Mouse (Mus musculus) megakaryocyte-erythroid progenitor cell, adult 5-6 weeks (primary cell): Measurements from ENCODE around the gene Fut2. TPM values are rescaled to one million over a fixed set of nuclear protein-coding genes. Genes with fewer than 3 reads are reported as not detected.

Experiments used
- ATAC-seq: replicated peaks from 2 replicates; pipeline ENCODE4 v1.8.0; 2016; ENCODE audit warnings: mild to moderate bottlenecking, inconsistent platforms; ENCODE audit not compliant: severe bottlenecking, poor library complexity, low FRiP score, low TSS enrichment
- total RNA-seq, 2 experiments: library from RNA; stranded (forward) in 1 of 2; stranded (reverse) in 1 of 2; fragments of 200-1000, 215-1000 nt in 1 of 2; fragments of >200 nt in 1 of 2; fragmentation: Nextera tagmentation in 1 of 2; gene quantifications; 2 replicates each; pipeline ENCODE4 v1.2.3; 2014 to 2017

Gene Fut2
- total RNA-seq, 2 experiments from 2014 or later: not detected

DNA sequence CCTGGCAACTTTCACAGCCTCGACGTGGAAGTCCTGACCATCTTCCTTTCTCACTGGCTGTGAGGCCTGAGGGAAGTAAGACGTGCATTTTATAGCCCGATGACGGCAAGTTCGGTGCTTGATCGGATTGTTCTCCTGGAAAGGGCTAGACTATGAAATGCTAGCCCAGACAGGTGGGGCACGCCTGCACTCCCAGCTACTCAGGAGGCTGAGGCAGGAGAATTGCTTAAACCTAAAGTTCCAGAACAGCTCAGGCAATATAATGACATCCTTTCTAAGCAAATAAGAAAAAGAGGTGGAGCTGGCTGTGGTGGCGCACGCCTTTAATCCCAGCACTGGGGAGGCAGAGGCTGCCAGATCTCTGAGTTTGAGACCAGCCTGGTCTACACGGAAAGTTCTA lies 42.7 kb downstream of the Fut2 start:
- ATAC-seq: peak; percentile 68; the same call in 1 of the 2 replicates

DNA sequence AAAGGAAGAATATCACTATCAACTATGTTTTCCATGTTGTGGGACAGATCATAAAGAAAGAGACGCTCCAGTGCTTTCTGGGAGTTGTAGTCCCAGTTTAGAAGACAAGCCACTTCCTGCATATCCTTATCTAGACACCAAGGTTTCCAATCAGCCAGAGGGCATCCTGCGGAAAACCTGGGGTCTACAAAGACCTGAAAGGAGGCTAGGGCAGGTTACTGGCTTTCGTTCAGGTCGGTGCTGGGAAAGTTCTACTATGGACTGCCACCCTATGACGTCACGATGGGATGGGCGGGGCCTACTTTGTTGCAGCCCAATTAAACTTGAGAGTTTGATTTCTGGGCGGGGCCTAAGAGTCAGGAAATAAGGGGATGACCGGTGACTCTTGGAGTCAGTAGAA lies 44.8 kb downstream of the Fut2 start, which contains the start of gene Izumo1:
Gene Izumo1, plus strand, starts transcription at position 369 of the 400 bp plus-strand sequence.
- ATAC-seq: no peak

DNA sequence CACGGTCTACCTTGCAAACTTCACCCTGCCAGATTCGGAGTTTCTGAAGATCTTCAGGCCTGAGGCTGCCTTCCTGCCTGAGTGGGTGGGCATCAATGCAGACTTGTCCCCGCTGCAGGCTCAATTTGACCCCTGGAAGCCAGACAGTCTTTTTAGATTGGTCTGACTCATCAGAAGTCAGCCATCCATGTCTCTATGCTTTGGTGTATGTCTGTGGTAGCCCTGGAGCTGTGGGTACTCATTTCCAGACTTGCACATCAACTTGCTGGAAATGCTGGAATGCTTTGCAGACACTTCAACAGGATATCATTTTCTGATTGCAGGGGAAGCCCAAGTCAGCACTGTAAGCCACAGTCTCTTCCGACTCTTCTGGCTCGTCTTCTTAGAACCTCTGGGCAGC lies 46.6 kb downstream of the Fut2 start:
- ATAC-seq: no peak

DNA sequence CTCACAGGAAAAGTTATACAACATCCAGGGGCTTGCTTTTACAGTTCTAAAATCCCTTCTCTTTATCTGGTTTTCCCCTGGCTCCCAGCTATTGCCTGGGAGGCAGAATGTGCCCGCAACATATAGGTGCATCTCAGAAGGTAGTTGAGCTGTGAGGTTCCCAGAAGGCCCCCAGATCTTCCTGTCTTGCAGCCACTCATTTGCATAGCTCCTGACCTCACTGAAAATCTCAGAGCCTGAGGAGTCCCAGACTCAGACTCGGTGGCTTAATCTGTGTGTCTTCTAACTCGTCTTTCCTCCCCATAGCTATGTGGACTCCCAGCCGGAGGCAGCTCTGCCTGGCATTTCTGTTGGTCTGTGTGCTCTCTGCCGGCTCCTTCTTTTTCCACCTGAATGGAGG lies 47.9 kb downstream of the Fut2 start:
- ATAC-seq: no peak

DNA sequence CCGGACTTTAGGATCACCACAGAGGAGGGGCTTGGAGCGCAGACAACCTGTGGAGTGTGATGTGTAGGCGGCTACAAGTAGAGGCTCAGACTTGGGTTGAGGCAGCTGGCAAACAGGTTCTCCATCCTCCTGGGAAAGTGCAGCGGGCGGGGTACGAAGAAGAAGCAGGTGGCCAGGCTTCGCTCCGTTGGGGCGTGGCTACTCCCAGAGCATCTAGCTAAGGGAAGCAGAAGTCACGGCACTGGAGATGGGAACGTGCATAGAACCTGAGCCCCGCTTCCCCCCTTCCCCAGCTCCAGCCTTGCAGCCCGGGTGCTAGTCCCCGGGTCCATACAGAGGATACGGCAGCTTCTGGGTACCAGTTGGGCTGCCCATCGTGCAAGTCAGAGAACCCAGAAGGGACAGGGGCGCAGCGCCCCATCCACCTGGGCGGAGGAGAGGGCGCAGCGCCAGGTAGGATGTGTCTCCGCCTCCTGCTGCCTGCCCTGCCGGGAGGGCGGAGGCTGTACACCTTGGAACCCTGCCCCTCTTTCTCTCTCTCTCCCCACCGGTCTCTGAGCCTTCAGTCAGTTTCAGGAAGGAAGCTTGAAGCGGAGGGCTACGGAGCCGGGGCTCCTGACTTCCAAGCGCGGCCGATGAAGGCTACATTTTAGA lies 49.0 kb downstream of the Fut2 start, which contains the start of gene Fut1:
Gene Fut1, plus strand, starts transcription at position 248 of the 654 bp plus-strand sequence.
- ATAC-seq: no peak

DNA sequence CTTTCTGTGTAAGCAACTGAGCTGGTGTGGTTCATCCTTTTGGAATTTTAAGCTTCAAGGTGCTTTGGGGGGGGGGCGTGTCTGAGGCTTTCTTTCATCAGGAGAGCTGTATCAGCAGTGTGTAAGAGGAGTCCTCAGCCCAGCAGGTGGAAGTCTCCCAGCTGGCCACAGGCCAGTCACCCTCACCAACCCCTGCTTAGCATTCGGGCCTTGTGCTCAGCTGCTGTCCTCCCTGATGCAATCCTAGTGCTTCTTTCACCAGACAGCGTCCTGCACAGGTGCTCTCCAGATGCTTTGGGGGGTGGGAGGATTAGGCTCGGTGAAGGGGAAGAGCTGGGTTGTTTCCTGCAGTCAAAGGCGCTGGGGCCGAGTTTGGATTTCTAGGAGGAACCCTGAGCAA lies 49.9 kb downstream of the Fut2 start:
- ATAC-seq: no peak

DNA sequence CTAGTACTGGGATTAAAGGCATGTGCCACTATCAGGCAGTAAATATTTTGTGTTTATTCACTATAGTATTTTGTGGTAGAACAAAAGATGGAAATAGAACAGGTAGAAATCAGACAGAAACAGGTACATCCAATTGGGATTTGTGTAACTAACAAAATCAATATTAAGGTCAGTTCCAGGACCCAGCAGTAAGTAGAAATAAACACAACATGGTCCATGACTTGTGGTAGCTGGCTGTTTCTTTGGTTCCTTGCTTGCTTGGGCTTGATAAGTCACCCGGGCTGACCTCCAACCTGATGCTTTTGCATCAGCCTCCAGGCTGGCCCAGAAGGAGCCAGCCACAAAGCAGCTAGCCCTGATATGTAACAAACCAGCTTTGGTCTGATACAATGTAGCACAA lies 56.7 kb downstream of the Fut2 start:
- ATAC-seq: no peak

DNA sequence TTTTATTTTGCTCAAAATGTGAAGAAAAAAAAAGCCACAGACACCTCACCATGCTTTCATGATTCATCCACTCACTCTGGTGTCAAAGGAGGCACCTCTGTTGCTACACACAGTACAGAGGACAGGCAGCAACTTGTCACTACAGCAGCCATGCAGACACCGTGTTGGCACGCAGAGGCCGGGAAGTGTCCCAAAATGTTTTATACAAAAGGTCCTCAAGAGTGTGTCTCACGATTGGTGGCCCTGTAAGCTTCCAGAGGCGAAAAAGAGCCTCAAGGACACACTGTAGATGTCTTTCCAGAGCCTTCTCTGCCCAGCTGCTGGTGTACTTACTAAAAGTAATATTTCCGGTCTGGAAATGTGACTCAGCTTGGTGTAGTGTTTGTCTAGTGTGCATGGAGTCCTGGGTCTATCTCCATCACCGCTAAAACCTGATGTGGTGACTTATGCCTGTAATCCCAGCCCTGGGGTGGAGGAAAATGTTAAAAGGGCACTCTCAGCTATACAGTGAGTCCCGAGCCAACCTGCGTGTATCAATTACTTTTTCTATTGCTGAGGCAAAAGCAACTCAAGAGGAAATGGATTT lies 60.4 kb downstream of the Fut2 start:
- ATAC-seq: no peak

DNA sequence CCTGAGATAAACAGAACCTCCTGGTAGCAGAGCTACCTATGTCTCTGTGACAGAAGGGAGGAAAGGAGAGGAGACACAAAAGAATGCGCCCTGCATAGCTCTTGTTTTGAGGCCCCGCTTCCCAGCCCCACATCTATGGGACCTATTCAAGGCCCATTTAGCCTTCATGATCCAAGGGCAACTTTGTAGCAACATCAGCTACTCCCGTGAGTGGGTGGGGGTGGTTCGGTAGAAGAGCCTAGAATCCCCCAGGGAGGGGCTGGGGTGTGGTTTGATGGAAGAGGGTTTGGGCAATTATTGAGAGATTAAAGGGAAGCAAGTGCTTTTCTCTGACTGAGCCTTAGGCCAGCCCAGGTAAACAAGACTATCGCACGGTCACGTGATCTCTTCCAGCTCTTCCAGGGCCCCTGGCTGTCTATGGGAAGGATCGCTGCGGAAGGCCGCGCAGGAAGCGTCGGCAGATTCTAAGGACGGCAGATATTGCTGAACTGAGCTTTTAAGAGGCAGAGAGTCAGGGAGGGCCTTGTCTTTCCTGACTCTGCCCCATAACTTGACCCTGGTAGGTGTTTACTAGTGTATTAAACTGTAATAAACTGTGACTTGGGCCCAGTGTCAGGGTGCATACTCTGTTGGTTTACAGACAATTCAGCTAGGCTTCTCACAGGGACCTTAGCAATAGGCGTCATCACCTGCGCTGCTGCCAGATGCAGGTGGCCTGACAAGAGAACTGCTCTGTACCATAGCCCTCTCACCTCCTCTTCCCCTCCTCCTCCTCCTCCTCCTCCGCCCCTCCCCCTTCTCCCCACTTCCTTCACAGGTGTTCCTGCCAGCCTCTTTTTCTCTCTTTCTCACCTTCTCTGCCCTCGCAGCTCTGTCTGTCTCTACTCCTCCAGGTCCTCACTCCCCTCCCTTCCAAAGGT lies 67.0 kb downstream of the Fut2 start:
- no peak for ATAC-seq

Other genes starting within 250 kb of the Fut2 start
Only the 30 nearest of the 35 such genes appear.
- 1,148 and 1,512 TPM in 2 replicates for gene Ftl1, start 206.5 kb downstream of the Fut2 start, total RNA-seq (2014; fragmentation: Nextera tagmentation)
- 490 and 578 TPM in 2 replicates for gene Ftl1, start 206.5 kb downstream of the Fut2 start, total RNA-seq (2017)
- 60.7 and 75.9 TPM in 2 replicates for gene Bax, start 199.5 kb downstream of the Fut2 start, total RNA-seq (2014; fragmentation: Nextera tagmentation)
- 38.8 and 40.8 TPM in 2 replicates for gene Bax, start 199.5 kb downstream of the Fut2 start, total RNA-seq (2017)
- 0.42 TPM in 1 of 2 replicates, not detected in the other for gene Tulp2, start 184.5 kb downstream of the Fut2 start, total RNA-seq (2014; fragmentation: Nextera tagmentation)
- 0.19 TPM in 1 of 2 replicates, not detected in the other for gene Tulp2, start 184.5 kb downstream of the Fut2 start, total RNA-seq (2017)
- gene Gm45808, start 179.6 kb downstream of the Fut2 start, total RNA-seq (2014; fragmentation: Nextera tagmentation): not detected in 2 replicates
- gene Gm45808, start 179.6 kb downstream of the Fut2 start, total RNA-seq (2017): not detected in 2 replicates
- 1.9 and 2.5 TPM in 2 replicates for gene Dhdh, start 177.6 kb downstream of the Fut2 start, total RNA-seq (2014; fragmentation: Nextera tagmentation)
- 1.8 and 3.5 TPM in 2 replicates for gene Dhdh, start 177.6 kb downstream of the Fut2 start, total RNA-seq (2017)
- gene Nucb1, start 156.0 kb downstream of the Fut2 start, total RNA-seq (2014; fragmentation: Nextera tagmentation): 100 and 140 TPM in 2 replicates
- 285 and 323 TPM in 2 replicates for gene Nucb1, start 156.0 kb downstream of the Fut2 start, total RNA-seq (2017)
- 35.5 and 79.3 TPM in 2 replicates for gene Ppp1r15a, start 140.1 kb downstream of the Fut2 start, total RNA-seq (2014; fragmentation: Nextera tagmentation)
- gene Ppp1r15a, start 140.1 kb downstream of the Fut2 start, total RNA-seq (2017): 161 and 186 TPM in 2 replicates
- 0.27 TPM in 1 of 2 replicates, not detected in the other for gene Plekha4, start 140.1 kb downstream of the Fut2 start, total RNA-seq (2014; fragmentation: Nextera tagmentation)
- not detected in 2 replicates for gene Plekha4, start 140.1 kb downstream of the Fut2 start, total RNA-seq (2017)
- gene Hsd17b14, start 111.5 kb downstream of the Fut2 start, total RNA-seq (2014; fragmentation: Nextera tagmentation): not detected in 2 replicates
- gene Hsd17b14, start 111.5 kb downstream of the Fut2 start, total RNA-seq (2017): not detected in 2 replicates
- gene Bcat2, start 96.2 kb downstream of the Fut2 start, total RNA-seq (2014; fragmentation: Nextera tagmentation): 81.0 and 92.5 TPM in 2 replicates
- gene Bcat2, start 96.2 kb downstream of the Fut2 start, total RNA-seq (2017): 23.3 and 50.0 TPM in 2 replicates
- gene Fgf21, start 50.9 kb downstream of the Fut2 start, total RNA-seq (2014; fragmentation: Nextera tagmentation): not detected in 2 replicates
- not detected in 2 replicates for gene Fgf21, start 50.9 kb downstream of the Fut2 start, total RNA-seq (2017)
- gene Fut1, start 49.1 kb downstream of the Fut2 start, total RNA-seq (2014; fragmentation: Nextera tagmentation): not detected in 2 replicates
- gene Fut1, start 49.1 kb downstream of the Fut2 start, total RNA-seq (2017): not detected in 2 replicates
- not detected in 2 replicates for gene Izumo1, start 44.6 kb downstream of the Fut2 start, total RNA-seq (2014; fragmentation: Nextera tagmentation)
- gene Izumo1, start 44.6 kb downstream of the Fut2 start, total RNA-seq (2017): not detected in 2 replicates
- not detected in 2 replicates for gene Rasip1, start 38.9 kb downstream of the Fut2 start, total RNA-seq (2014; fragmentation: Nextera tagmentation)
- not detected in 2 replicates for gene Rasip1, start 38.9 kb downstream of the Fut2 start, total RNA-seq (2017)
- gene Mamstr, start 26.4 kb downstream of the Fut2 start, total RNA-seq (2014; fragmentation: Nextera tagmentation): not detected in 2 replicates
- not detected in 2 replicates for gene Mamstr, start 26.4 kb downstream of the Fut2 start, total RNA-seq (2017)
- not detected in 2 replicates for gene Ntn5, start 17.6 kb upstream of the Fut2 start, total RNA-seq (2014; fragmentation: Nextera tagmentation)
- gene Ntn5, start 17.6 kb upstream of the Fut2 start, total RNA-seq (2017): not detected in 2 replicates
- not detected in 2 replicates for gene Sec1, start 28.0 kb upstream of the Fut2 start, total RNA-seq (2014; fragmentation: Nextera tagmentation)
- gene Sec1, start 28.0 kb upstream of the Fut2 start, total RNA-seq (2017): not detected in 2 replicates
- gene Car11, start 33.4 kb upstream of the Fut2 start, total RNA-seq (2014; fragmentation: Nextera tagmentation): not detected in 2 replicates
- gene Car11, start 33.4 kb upstream of the Fut2 start, total RNA-seq (2017): not detected in 2 replicates
- 7.1 and 9.1 TPM in 2 replicates for gene Dbp, start 38.7 kb upstream of the Fut2 start, total RNA-seq (2014; fragmentation: Nextera tagmentation)
- gene Dbp, start 38.7 kb upstream of the Fut2 start, total RNA-seq (2017): 5.6 and 6.2 TPM in 2 replicates
- 2,679 and 3,223 TPM in 2 replicates for gene Rpl18, start 49.1 kb upstream of the Fut2 start, total RNA-seq (2014; fragmentation: Nextera tagmentation)
- 1,594 and 2,062 TPM in 2 replicates for gene Rpl18, start 49.1 kb upstream of the Fut2 start, total RNA-seq (2017)
- gene Sphk2, start 51.6 kb upstream of the Fut2 start, total RNA-seq (2014; fragmentation: Nextera tagmentation): 16.3 and 19.8 TPM in 2 replicates
- 7.5 and 7.8 TPM in 2 replicates for gene Sphk2, start 51.6 kb upstream of the Fut2 start, total RNA-seq (2017)
- gene Fam83e, start 54.8 kb upstream of the Fut2 start, total RNA-seq (2014; fragmentation: Nextera tagmentation): 1.1 and 2.1 TPM in 2 replicates
- gene Fam83e, start 54.8 kb upstream of the Fut2 start, total RNA-seq (2017): 0.61 and 2.9 TPM in 2 replicates
- gene Spaca4, start 59.4 kb upstream of the Fut2 start, total RNA-seq (2014; fragmentation: Nextera tagmentation): not detected in 2 replicates
- not detected in 2 replicates for gene Spaca4, start 59.4 kb upstream of the Fut2 start, total RNA-seq (2017)
- not detected in 2 replicates for gene Lmtk3, start 117.3 kb upstream of the Fut2 start, total RNA-seq (2014; fragmentation: Nextera tagmentation)
- gene Lmtk3, start 117.3 kb upstream of the Fut2 start, total RNA-seq (2017): not detected in 2 replicates
- gene Sult2b1, start 118.3 kb upstream of the Fut2 start, total RNA-seq (2014; fragmentation: Nextera tagmentation): 0.84 TPM in 1 of 2 replicates, not detected in the other
- not detected in 2 replicates for gene Sult2b1, start 118.3 kb upstream of the Fut2 start, total RNA-seq (2017)
- 27.2 and 30.8 TPM in 2 replicates for gene Cyth2, start 148.2 kb upstream of the Fut2 start, total RNA-seq (2014; fragmentation: Nextera tagmentation)
- 36.9 and 38.0 TPM in 2 replicates for gene Cyth2, start 148.2 kb upstream of the Fut2 start, total RNA-seq (2017)
- gene Kcnj14, start 158.4 kb upstream of the Fut2 start, total RNA-seq (2014; fragmentation: Nextera tagmentation): not detected in 2 replicates
- gene Kcnj14, start 158.4 kb upstream of the Fut2 start, total RNA-seq (2017): not detected in 2 replicates
- gene Grwd1, start 164.6 kb upstream of the Fut2 start, total RNA-seq (2014; fragmentation: Nextera tagmentation): 45.7 and 67.7 TPM in 2 replicates
- 22.1 and 39.4 TPM in 2 replicates for gene Grwd1, start 164.6 kb upstream of the Fut2 start, total RNA-seq (2017)
- gene Kdelr1, start 206.4 kb upstream of the Fut2 start, total RNA-seq (2014; fragmentation: Nextera tagmentation): 76.7 and 91.3 TPM in 2 replicates
- gene Kdelr1, start 206.4 kb upstream of the Fut2 start, total RNA-seq (2017): 44.4 and 50.2 TPM in 2 replicates
- gene Grin2d, start 212.0 kb upstream of the Fut2 start, total RNA-seq (2014; fragmentation: Nextera tagmentation): 0.92 TPM in 1 of 2 replicates, not detected in the other
- 0.23 TPM in 1 of 2 replicates, not detected in the other for gene Grin2d, start 212.0 kb upstream of the Fut2 start, total RNA-seq (2017)